Mouse (Mus musculus): ENCODE results near the gene Mdh1.

- TF ChIP-seq CTCF (IDR thresholded peaks at IDR 0.05; ENCODE audit: borderline replicate concordance, insufficient read depth, low read length) (no peak), POLR2A (IDR thresholded peaks at IDR 0.05; ENCODE audit: low read depth, low read length) (no peak)
These were observed 12.4 kb downstream of the Mdh1 start for GRCm38 (mm10) chr11:21559727-21560126.

All from embryonic fibroblast, embryonic 13.5 days (primary cell).